Mouse (Mus musculus): ENCODE data around the gene Zfp629.

GRCm38 (mm10) chr7:127583260-127583659 is 32.3 kb downstream of the Zfp629 start:
- TF ChIP-seq CTCF (IDR thresholded peaks at IDR 0.05; ENCODE audit: extremely low read depth, insufficient read depth, insufficient read length, insufficient replicate concordance): no peak
- TF ChIP-seq POLR2A (IDR thresholded peaks at IDR 0.05; ENCODE audit: low read depth, low read length): no peak

Measured in spleen, adult 2 months (tissue).